Mouse (Mus musculus): ENCODE results near the gene Slit1. TPM values are rescaled to one million over a fixed set of nuclear protein-coding genes. Genes with fewer than 3 reads are reported as not detected.

Slit1 gene
- polyA plus RNA-seq, 1 experiment from 2014 or later = 0.12 TPM

DNA sequence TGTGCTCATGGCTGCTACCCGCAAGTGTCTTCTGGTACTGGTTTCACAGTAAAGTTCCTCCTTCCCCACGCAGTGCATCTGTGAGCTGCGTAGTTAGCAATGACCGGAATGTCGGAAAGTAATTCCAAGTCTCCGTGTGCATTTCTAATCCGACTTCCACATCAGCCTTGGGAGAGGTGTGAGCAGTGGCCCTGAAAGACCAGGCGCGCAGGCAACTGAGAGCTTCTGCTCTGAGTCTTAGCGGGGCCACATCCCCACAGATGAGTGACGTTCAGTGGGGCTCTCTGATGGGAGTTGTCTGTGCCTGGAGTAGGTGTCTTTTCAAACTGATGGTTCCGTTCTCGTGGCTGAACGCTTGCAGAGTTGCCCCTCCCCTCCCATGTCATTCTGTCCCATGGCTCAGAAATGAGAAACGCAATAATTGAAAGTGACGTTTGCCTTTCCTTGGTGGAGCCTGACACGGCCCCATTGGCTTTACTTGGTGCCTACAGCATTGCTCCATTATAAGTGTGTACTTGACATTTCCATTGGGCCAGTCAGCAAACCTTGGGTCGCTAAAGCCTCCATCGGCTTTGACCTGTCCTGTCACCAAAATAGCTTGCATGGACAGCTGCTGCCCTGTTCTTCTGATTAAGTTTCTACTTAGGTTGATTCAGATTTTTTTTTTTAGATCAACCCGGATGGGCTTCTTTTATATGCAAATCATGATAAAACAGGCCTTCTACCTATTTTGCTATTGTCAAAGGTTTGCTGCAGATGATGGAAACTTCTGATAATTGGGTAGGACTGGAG, 155.8 kb downstream of the Slit1 start:
- no peak for ATAC-seq (ENCODE audit: low read depth)
- Histone ChIP-seq H3K27me3 (no peaks in the 10 kb centered on the region), H3K9ac (no peak overlapping the region), H3K36me3 (peaks cover 34% of the 10 kb centered on the region), H3K27ac (no peak overlapping the region), H3K4me3 (replicated peaks) (no peak overlapping the region), H3K4me2 (no peak overlapping the region), H3K4me1 (replicated peaks) (no peaks in the 10 kb centered on the region), H3K9me3 (replicated peaks) (no peaks in the 10 kb centered on the region)
- DNase-seq = no peak
- WGBS (ENCODE audit: insufficient replicate concordance) = 88% methylated on average over 20 of the region's 20 CpGs

DNA sequence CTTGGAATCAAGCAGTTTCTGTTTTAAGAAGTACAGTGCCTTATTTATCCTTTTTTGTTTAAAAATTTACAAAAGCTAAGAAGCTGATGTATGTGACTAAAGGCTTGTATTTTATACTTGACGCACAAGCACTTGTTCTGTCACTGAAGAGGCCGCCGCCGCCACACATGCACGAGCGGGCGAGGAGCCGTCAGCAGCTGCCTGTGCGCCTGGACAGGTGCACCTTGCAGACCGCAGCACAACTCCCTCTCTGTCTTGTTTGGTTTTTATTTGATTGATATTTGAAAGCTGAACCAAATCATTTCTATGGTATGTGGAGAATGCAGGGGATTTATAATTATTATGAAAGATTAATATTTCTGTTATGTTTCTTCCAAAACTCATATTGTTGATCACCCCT, 156.7 kb downstream of the Slit1 start:
- Histone ChIP-seq H3K27me3 (no peaks in the 10 kb centered on the region), H3K36me3 (peaks cover 42% of the 10 kb centered on the region), H3K27ac (no peak overlapping the region), H3K9me3 (replicated peaks) (no peaks in the 10 kb centered on the region), H3K4me2 (no peak overlapping the region), H3K4me1 (replicated peaks) (no peaks in the 10 kb centered on the region), H3K9ac (no peak overlapping the region), H3K4me3 (replicated peaks) (no peak overlapping the region)
- no peak for DNase-seq
- 91% methylated on average over 10 of the region's 10 CpGs for WGBS (ENCODE audit: insufficient replicate concordance)
- no peak for ATAC-seq (ENCODE audit: low read depth)

DNA sequence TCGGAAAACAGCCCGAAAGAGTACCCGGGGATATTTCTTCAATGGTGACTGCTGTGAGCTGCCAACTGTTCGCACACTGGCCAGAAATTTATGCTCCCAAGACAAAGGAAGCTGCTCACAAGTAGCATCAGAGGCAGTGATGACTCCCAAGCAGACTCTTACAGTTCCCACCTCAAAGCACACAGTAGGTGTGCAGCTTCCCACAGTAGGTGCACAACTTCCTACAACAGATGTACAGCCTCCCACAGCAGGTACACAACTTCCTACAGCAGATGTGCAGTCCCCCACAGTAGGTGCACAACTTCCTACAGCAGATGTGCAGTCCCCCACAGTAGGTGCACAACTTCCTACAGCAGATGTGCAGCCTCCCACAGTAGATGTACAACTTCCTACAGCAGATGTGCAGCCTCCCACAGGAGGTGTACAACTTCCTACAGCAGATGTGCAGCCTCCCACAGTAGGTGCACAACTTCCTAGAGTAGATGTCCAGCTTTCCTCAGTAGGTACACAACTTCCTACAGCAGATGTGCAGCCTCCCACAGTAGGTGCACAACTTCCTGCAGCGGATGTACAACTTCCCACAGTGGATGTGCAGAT, 160.4 kb downstream of the Slit1 start:
- H3K4me3 ChIP-seq (replicated peaks) = no peak overlapping the region
- H3K4me2 ChIP-seq = no peak overlapping the region
- H3K9ac ChIP-seq = no peak overlapping the region
- DNase-seq (no peak), ATAC-seq (ENCODE audit: low read depth) (no peak)
- no peaks in the 10 kb centered on the region for H3K27me3 ChIP-seq
- H3K4me1 ChIP-seq (replicated peaks) = no peaks in the 10 kb centered on the region
- 84% methylated on average over 5 of the region's 5 CpGs for WGBS (ENCODE audit: insufficient replicate concordance)
- no peak overlapping the region for H3K27ac ChIP-seq
- H3K9me3 ChIP-seq (replicated peaks) = no peaks in the 10 kb centered on the region
- peaks cover 47% of the 10 kb centered on the region for H3K36me3 ChIP-seq

DNA sequence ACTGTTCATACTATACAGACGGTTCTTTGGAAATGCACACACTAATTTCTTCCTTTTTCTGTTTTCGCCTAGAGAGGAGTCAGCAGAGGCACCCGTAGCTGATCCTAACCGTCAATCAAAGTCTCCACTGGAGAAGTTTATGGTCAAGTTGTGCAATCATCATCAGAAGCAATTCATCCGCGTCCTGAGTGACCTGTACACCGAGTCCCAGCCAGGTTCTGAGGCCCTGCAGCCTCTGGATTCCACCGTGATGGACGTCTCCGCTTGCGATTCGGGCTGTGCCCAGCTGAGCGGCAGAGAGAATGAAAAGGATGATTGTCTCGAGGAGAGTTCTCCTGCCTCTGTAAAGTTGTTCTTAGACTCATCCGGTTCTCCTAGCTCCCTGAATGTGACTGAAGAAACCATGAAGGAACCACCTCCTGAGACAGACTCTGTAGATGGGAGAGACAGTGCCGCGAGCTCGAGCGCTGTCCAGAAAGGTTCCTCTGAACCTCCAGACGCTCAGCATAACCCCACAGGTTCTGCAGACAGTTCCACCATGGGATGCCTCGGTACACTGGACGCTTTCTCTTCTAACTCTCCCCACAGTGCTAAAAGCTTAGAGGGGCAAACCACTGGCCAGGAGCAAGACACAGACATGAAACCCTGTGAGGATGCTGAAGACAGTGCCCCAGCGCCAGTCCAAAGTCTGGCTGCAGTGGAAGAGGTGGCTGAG, 161.6 kb downstream of the Slit1 start, which contains the start of gene Gm340:
Gm340 (plus strand) TSS at position 665 of the 715 bp plus-strand sequence.
- 87% methylated on average over 23 of the region's 23 CpGs for WGBS (ENCODE audit: insufficient replicate concordance)
- H3K9me3 ChIP-seq (replicated peaks) = no peaks in the 10 kb centered on the region
- no peak within 1 kb of the TSS for H3K4me2 ChIP-seq
- no peak within 1 kb of the TSS for H3K27ac ChIP-seq
- peaks cover 47% of the 10 kb centered on the region for H3K36me3 ChIP-seq
- ATAC-seq (ENCODE audit: low read depth) (no peak), DNase-seq (no peak)
- no peak within 1 kb of the TSS for H3K4me3 ChIP-seq (replicated peaks)
- no peaks in the 10 kb centered on the region for H3K27me3 ChIP-seq
- H3K9ac ChIP-seq = no peak within 1 kb of the TSS
- no peaks in the 10 kb centered on the region for H3K4me1 ChIP-seq (replicated peaks)

DNA sequence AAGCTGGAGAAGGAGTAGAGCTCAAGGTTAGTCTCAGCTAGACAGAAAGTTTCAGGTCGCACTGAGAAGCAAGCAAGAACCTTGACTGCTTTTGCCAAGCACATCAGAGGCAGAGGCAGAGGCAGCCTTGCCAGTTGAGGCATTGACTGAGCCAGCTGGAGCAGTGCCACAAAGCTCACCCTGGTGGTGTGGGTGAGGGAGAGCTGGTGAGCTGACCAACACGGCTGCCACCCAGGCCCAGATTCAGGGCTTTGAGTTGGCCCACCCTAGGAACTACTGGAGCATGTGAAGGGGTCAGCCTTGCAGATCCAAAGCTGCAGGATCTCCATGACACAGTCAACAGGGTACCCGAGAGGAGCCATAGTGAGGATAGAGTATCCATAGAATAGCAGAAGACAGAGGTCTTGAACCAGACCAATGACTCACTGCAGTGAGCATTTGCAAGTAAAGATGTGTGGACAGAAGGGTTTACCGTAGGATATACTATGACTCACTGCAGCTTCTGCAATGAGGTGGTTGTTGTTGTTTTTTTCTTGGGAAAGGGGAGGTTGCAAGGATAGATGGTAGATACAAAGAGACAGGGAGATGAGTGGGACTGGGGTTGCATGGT, 164.0 kb downstream of the Slit1 start:
- Histone ChIP-seq H3K27me3 (no peaks in the 10 kb centered on the region), H3K27ac (no peak overlapping the region), H3K9me3 (replicated peaks) (no peaks in the 10 kb centered on the region), H3K36me3 (peaks cover 32% of the 10 kb centered on the region), H3K4me1 (replicated peaks) (peaks cover 8% of the 10 kb centered on the region), H3K9ac (no peak overlapping the region), H3K4me2 (no peak overlapping the region), H3K4me3 (replicated peaks) (no peak overlapping the region)
- WGBS (ENCODE audit: insufficient replicate concordance) = 79% methylated on average over 4 of the region's 4 CpGs
- no peak for DNase-seq
- ATAC-seq (ENCODE audit: low read depth) = no peak

DNA sequence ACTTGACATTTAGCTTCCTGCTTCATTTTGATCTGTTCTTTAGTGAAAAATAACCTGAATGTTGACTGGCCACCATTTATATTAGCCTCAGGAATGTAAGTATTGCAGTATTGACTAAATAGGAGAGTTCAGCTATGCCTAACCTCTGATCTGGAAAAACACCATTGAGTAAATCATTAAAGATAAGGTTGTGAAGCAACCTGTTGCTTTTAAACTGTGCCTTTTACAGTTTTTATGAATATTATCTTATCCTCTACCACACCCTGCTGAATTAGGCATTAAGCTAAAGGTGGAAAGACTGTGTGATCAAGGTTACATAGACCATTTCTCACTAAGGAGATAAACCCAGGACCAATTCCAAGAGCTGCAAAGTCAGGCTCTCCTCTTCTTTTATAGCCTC, 165.9 kb downstream of the Slit1 start:
- peaks cover 14% of the 10 kb centered on the region for H3K4me1 ChIP-seq (replicated peaks)
- no peaks in the 10 kb centered on the region for H3K27me3 ChIP-seq
- H3K4me2 ChIP-seq = no peak overlapping the region
- DNase-seq (no peak), ATAC-seq (ENCODE audit: low read depth) (no peak)
- peaks cover 13% of the 10 kb centered on the region for H3K36me3 ChIP-seq
- H3K9ac ChIP-seq = no peak overlapping the region
- no peak overlapping the region for H3K27ac ChIP-seq
- no peak overlapping the region for H3K4me3 ChIP-seq (replicated peaks)
- no peaks in the 10 kb centered on the region for H3K9me3 ChIP-seq (replicated peaks)

DNA sequence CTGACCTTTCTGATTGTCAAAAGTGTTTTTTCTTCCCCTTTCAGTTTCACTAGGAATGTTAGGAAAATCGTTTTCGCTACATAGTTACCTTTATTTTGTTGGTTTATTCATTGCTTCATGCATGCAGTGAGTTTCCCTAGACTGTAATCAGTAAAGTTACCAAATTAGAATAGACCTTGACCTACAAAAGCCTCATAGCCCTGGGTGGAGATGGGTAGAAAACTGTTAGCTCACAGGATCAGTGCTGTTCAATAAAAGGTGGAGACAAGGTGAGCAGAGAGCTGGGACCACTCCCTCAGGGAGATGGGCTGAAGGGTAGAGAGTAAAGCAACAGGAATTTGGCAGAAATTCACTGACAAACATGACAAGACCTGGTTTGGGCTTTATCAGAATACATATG, 169.8 kb downstream of the Slit1 start:
- no peak for ATAC-seq (ENCODE audit: low read depth)

DNA sequence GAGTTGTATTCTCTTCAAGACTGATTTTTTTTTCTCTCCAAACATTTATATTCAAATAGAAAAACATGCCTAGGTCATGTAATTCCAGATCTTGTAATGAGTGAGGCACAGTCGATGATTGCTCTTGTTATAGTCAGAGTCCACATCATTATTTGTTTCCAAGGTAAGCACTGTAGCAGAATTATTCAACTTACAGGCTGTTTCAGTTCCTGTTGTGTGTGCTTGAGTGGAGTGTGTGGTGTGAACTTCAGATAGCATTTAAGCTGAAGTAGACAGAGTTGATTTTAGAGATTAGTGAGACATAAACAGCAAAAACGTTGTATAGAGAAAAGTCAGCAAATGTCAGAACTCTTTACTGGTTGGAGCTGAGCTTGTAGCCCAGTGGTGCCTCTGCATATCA, 174.7 kb downstream of the Slit1 start:
- WGBS (ENCODE audit: insufficient replicate concordance) = 62% methylated on average over 2 of the region's 2 CpGs
- no peak overlapping the region for H3K4me2 ChIP-seq
- H3K36me3 ChIP-seq = no peaks in the 10 kb centered on the region; the same call in 1 of the 2 replicates
- H3K4me1 ChIP-seq (replicated peaks) = peaks cover 2% of the 10 kb centered on the region
- H3K9me3 ChIP-seq (replicated peaks) = no peaks in the 10 kb centered on the region
- no peaks in the 10 kb centered on the region for H3K27me3 ChIP-seq
- H3K4me3 ChIP-seq (replicated peaks) = no peak overlapping the region
- no peak overlapping the region for H3K27ac ChIP-seq
- ATAC-seq (ENCODE audit: low read depth) (no peak), DNase-seq (no peak)
- no peak overlapping the region for H3K9ac ChIP-seq

More for the DNA sequence above, 169.8 kb downstream of the Slit1 start:
- Histone ChIP-seq H3K36me3 (no peaks in the 10 kb centered on the region), H3K27me3 (no peaks in the 10 kb centered on the region), H3K4me1 (replicated peaks) (peaks cover 14% of the 10 kb centered on the region), H3K4me3 (replicated peaks) (no peak overlapping the region), H3K9me3 (replicated peaks) (no peaks in the 10 kb centered on the region), H3K4me2 (no peak overlapping the region), H3K27ac (no peak overlapping the region), H3K9ac (no peak overlapping the region)
- DNase-seq = no peak
- 78% methylated on average over 2 of the region's 2 CpGs for WGBS (ENCODE audit: insufficient replicate concordance)

DNA sequence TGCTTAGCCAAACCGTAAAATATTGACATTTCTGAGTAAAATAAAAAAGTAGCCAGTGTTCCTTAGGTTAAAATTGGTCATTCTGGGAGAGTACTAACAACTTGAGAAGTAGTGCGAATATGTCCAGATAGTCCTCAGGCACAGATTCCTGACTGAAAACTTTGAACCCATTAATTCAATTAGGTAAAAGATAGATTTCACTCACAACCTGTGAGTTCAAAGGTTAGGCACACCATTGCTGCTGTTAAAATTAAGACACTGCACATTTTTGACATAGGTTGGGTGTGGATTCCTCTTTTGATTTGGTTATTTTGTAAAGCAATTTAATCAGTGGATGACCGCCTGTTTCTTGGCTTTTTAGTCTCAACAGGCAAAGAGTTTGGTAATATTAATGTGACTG, 182.6 kb downstream of the Slit1 start:
- no peaks in the 10 kb centered on the region for H3K4me1 ChIP-seq (replicated peaks)
- WGBS (ENCODE audit: insufficient replicate concordance) = 87% methylated on average over 3 of the region's 3 CpGs
- H3K4me3 ChIP-seq (replicated peaks) = no peak overlapping the region
- no peak overlapping the region for H3K9ac ChIP-seq
- no peaks in the 10 kb centered on the region for H3K27me3 ChIP-seq
- H3K27ac ChIP-seq = no peak overlapping the region
- H3K36me3 ChIP-seq = peaks cover 21% of the 10 kb centered on the region
- no peak for ATAC-seq (ENCODE audit: low read depth)
- DNase-seq = no peak
- H3K9me3 ChIP-seq (replicated peaks) = no peaks in the 10 kb centered on the region
- H3K4me2 ChIP-seq = no peak overlapping the region

DNA sequence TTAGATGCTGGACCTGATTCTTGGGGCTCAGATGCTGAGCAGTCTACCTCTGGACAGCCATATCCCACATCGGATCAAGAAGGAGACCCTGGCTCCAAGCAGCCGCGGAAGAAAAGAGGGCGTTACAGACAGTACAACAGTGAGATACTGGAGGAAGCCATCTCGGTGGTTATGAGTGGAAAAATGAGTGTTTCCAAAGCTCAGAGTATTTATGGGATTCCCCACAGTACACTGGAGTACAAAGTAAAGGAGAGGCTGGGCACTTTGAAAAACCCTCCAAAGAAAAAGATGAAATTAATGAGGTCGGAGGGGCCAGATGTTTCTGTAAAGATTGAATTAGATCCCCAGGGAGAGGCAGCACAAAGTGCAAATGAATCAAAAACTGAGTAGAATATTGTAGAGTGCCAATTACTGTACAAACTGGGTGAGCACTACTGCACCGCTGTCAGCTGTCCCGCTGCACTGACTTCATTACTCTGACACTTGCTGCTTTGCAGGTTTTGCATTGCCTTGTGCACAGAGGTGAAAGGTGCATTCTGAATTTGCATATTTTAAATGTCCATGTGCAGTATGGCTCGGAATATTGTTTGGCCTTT, 184.5 kb downstream of the Slit1 start:
- no peak overlapping the region for H3K9ac ChIP-seq
- 87% methylated on average over 9 of the region's 9 CpGs for WGBS (ENCODE audit: insufficient replicate concordance)
- no peak overlapping the region for H3K4me3 ChIP-seq (replicated peaks)
- no peak for ATAC-seq (ENCODE audit: low read depth)
- no peaks in the 10 kb centered on the region for H3K4me1 ChIP-seq (replicated peaks)
- no peak overlapping the region for H3K4me2 ChIP-seq
- no peaks in the 10 kb centered on the region for H3K9me3 ChIP-seq (replicated peaks)
- no peak overlapping the region for H3K27ac ChIP-seq
- H3K27me3 ChIP-seq = no peaks in the 10 kb centered on the region
- H3K36me3 ChIP-seq = peaks cover 27% of the 10 kb centered on the region
- no peak for DNase-seq

DNA sequence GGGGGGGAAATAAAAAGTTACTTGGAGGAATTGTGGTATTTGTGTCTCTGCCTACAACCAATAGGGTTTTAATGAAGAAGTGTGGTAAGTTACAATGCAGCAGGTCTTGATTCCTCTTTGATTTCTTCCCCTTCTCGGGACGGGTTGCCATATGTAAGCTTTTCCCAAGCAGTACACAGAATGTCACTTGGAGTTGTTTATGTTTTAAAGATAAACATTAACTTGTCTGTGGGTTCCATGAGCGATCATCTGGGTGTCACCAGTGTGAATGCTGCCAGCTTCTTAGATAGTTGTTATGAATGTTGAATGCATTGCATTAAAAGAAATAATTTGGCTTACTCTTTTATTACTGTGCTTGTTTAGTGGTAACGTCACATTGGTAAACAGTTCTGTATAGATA, 186.0 kb downstream of the Slit1 start:
- DNase-seq (no peak), ATAC-seq (ENCODE audit: low read depth) (no peak)
- Histone ChIP-seq H3K9me3 (replicated peaks) (no peaks in the 10 kb centered on the region), H3K4me3 (replicated peaks) (no peak overlapping the region), H3K27me3 (no peaks in the 10 kb centered on the region), H3K36me3 (peaks cover 31% of the 10 kb centered on the region), H3K27ac (no peak overlapping the region), H3K4me2 (no peak overlapping the region), H3K9ac (no peak overlapping the region), H3K4me1 (replicated peaks) (no peaks in the 10 kb centered on the region)
- WGBS (ENCODE audit: insufficient replicate concordance) = 83% methylated on average over 4 of the region's 4 CpGs

All from liver, embryonic 13.5 days (tissue).